Mouse (Mus musculus) MEL (cell line): ENCODE data around the gene Gm37240. TPM values are rescaled to one million over a fixed set of nuclear protein-coding genes. Genes with fewer than 3 reads are reported as not detected.

Experiments
- DNase-seq: peaks from one replicate; pipeline ENCODE4 v3.0.0; 2011; ENCODE audit warnings: low read depth, low spot score
- H3K27ac ChIP-seq: 2 replicates; pipeline ENCODE4 v1.5.1; 2012; ENCODE audit warnings: low read depth, mild to moderate bottlenecking, control low read depth, low read length, moderate library complexity; ENCODE audit not compliant: control insufficient read depth
- H3K27me3 ChIP-seq, 2 experiments: fragments of 150-350 bp in 1 of 2; sonication (generic) in 1 of 2; 2 replicates each; pipeline ENCODE4 v1.6.1; 2012; ENCODE audit warnings: low read length in 2 of 2, mild to moderate bottlenecking in 2 of 2, improper control_type of control experiment in 1 of 2, moderate library complexity in 1 of 2; ENCODE audit not compliant: insufficient read depth in 2 of 2, control insufficient read depth in 1 of 2
- H3K36me3 ChIP-seq, 2 experiments: 2 replicates each; pipeline ENCODE4 v1.6.1; 2012 to 2014; ENCODE audit warnings: low read length in 2 of 2, improper control_type of control experiment in 1 of 2, inconsistent platforms in 1 of 2, mild to moderate bottlenecking in 1 of 2; ENCODE audit not compliant: insufficient read depth in 2 of 2, control insufficient read depth in 1 of 2
- H3K4me1 ChIP-seq, 2 experiments: fragments of 150-350 bp in 1 of 2; sonication (generic) in 1 of 2; 2 replicates each; pipeline ENCODE4 v1.6.1; 2012; ENCODE audit warnings: low read length in 2 of 2, improper control_type of control experiment in 1 of 2, mild to moderate bottlenecking in 1 of 2; ENCODE audit not compliant: insufficient read depth in 2 of 2, control insufficient read depth in 1 of 2
- H3K4me3 ChIP-seq, 2 experiments: fragments of 150-350 bp in 1 of 2; sonication (generic) in 1 of 2; 2 replicates each; pipeline ENCODE4 v1.5.1; 2012; ENCODE audit warnings: low read depth in 2 of 2, low read length in 2 of 2, mild to moderate bottlenecking in 2 of 2, moderate library complexity in 2 of 2, control low read depth in 1 of 2, improper control_type of control experiment in 1 of 2; ENCODE audit not compliant: control insufficient read depth in 1 of 2, insufficient read depth in 1 of 2
- H3K79me2 ChIP-seq: 2 replicates; pipeline ENCODE4 v1.6.1; 2012; ENCODE audit warnings: mild to moderate bottlenecking, low read length, moderate library complexity; ENCODE audit not compliant: control insufficient read depth, poor library complexity, insufficient read depth
- H3K9ac ChIP-seq: 2 replicates; pipeline ENCODE4 v1.6.1; 2012; ENCODE audit warnings: low read depth, mild to moderate bottlenecking, control low read depth, low read length, moderate library complexity; ENCODE audit not compliant: control insufficient read depth, poor library complexity, severe bottlenecking
- H3K9me3 ChIP-seq: fragments of 150-350 bp; sonication (generic); replicated peaks from 2 replicates; pipeline ENCODE4 v1.6.1; 2012; ENCODE audit warnings: mild to moderate bottlenecking, low read length, improper control_type of control experiment, moderate library complexity; ENCODE audit not compliant: insufficient read depth
- BHLHE40 ChIP-seq: IDR thresholded peaks from 2 replicates; pipeline ENCODE4 v1.6.1; 2012; ENCODE audit warnings: low read depth, mild to moderate bottlenecking, inconsistent platforms, low read length, improper control_type of control experiment, borderline replicate concordance
- CHD2 ChIP-seq: IDR thresholded peaks from 2 replicates; pipeline ENCODE4 v1.6.1; 2011; ENCODE audit warnings: low read length, improper control_type of control experiment
- CTCF ChIP-seq, 3 experiments: IDR thresholded peaks in 2 of 3; conservative IDR thresholded peaks in 1 of 3; 2 replicates each; pipeline ENCODE4 v1.5.1; 2011 to 2012; ENCODE audit warnings: low read length in 3 of 3, low read depth in 2 of 3, mild to moderate bottlenecking in 2 of 3, improper control_type of control experiment in 1 of 3, inconsistent platforms in 1 of 3, mixed read lengths in 1 of 3, moderate library complexity in 1 of 3; ENCODE audit not compliant: control insufficient read depth in 1 of 3, insufficient read depth in 1 of 3, poor library complexity in 1 of 3, severe bottlenecking in 1 of 3
- ELF1 ChIP-seq: IDR thresholded peaks from 2 replicates; pipeline ENCODE4 v1.6.1; 2014; ENCODE audit warnings: low read depth, mild to moderate bottlenecking, inconsistent platforms, low read length, improper control_type of control experiment, moderate library complexity
- EP300 ChIP-seq, 2 experiments: IDR thresholded peaks; 2 replicates each; pipeline ENCODE4 v1.6.1; 2011; ENCODE audit warnings: improper control_type of control experiment in 2 of 2, low read length in 2 of 2, low read depth in 1 of 2, mild to moderate bottlenecking in 1 of 2
- ETS1 ChIP-seq: IDR thresholded peaks from 2 replicates; pipeline ENCODE4 v1.6.1; 2012; ENCODE audit warnings: low read depth, mild to moderate bottlenecking, inconsistent platforms, low read length, improper control_type of control experiment, moderate library complexity
- GABPA ChIP-seq: IDR thresholded peaks from 2 replicates; pipeline ENCODE4 v1.6.1; 2012; ENCODE audit warnings: low read depth, mild to moderate bottlenecking, inconsistent platforms, low read length, improper control_type of control experiment, moderate library complexity
- GATA1 ChIP-seq: IDR thresholded peaks from 2 replicates; pipeline ENCODE4 v1.6.1; 2011; ENCODE audit warnings: low read depth, low read length, improper control_type of control experiment
- HCFC1 ChIP-seq: IDR thresholded peaks from 2 replicates; pipeline ENCODE4 v1.6.1; 2012; ENCODE audit warnings: low read depth, mild to moderate bottlenecking, inconsistent platforms, low read length, improper control_type of control experiment, moderate library complexity
- JUND ChIP-seq: IDR thresholded peaks from 2 replicates; pipeline ENCODE4 v1.6.1; 2011; ENCODE audit warnings: low read depth, mild to moderate bottlenecking, improper control_type of control experiment, low read length
- MAX ChIP-seq: IDR thresholded peaks from 2 replicates; pipeline ENCODE4 v1.6.1; 2011; ENCODE audit warnings: low read length, improper control_type of control experiment
- MYC ChIP-seq: IDR thresholded peaks from 2 replicates; pipeline ENCODE4 v1.6.1; 2011; ENCODE audit warnings: low read depth, mild to moderate bottlenecking, low read length, improper control_type of control experiment, moderate library complexity
- NELFE ChIP-seq: IDR thresholded peaks from 2 replicates; pipeline ENCODE4 v1.6.1; 2011; ENCODE audit warnings: low read depth, low read length, improper control_type of control experiment
- NRF1 ChIP-seq: IDR thresholded peaks from 2 replicates; pipeline ENCODE4 v1.6.1; 2014; ENCODE audit warnings: low read depth, mild to moderate bottlenecking, inconsistent platforms, low read length, improper control_type of control experiment, moderate library complexity; ENCODE audit not compliant: poor library complexity, insufficient read depth, severe bottlenecking
- POLR2A ChIP-seq, 2 experiments: IDR thresholded peaks; 2 replicates each; pipeline ENCODE4 v1.6.1; 2011 to 2012; ENCODE audit warnings: low read length in 2 of 2, mild to moderate bottlenecking in 2 of 2, control low read depth in 1 of 2, improper control_type of control experiment in 1 of 2, low read depth in 1 of 2, moderate library complexity in 1 of 2; ENCODE audit not compliant: control insufficient read depth in 1 of 2, insufficient read depth in 1 of 2, poor library complexity in 1 of 2
- POLR2AphosphoS2 ChIP-seq: IDR thresholded peaks from 2 replicates; pipeline ENCODE4 v1.6.1; 2011; ENCODE audit warnings: low read length, improper control_type of control experiment
- RAD21 ChIP-seq: IDR thresholded peaks from 2 replicates; pipeline ENCODE4 v1.6.1; 2011; ENCODE audit warnings: mild to moderate bottlenecking, low read depth, low read length, improper control_type of control experiment
- RCOR1 ChIP-seq: IDR thresholded peaks from 2 replicates; pipeline ENCODE4 v1.6.1; 2012; ENCODE audit warnings: low read depth, mild to moderate bottlenecking, inconsistent platforms, low read length, improper control_type of control experiment
- SMC3 ChIP-seq: IDR thresholded peaks from 2 replicates; pipeline ENCODE4 v1.6.1; 2011; ENCODE audit warnings: low read depth, low read length, improper control_type of control experiment
- TAL1 ChIP-seq: IDR thresholded peaks from 2 replicates; pipeline ENCODE4 v1.6.1; 2012; ENCODE audit warnings: mild to moderate bottlenecking, inconsistent platforms, low read length, moderate library complexity, mixed read lengths
- TBP ChIP-seq: IDR thresholded peaks from 2 replicates; pipeline ENCODE4 v1.8.0; 2011; ENCODE audit warnings: low read depth, low read length, improper control_type of control experiment
- TCF12 ChIP-seq: IDR thresholded peaks from 2 replicates; pipeline ENCODE4 v1.6.1; 2014; ENCODE audit warnings: low read depth, mild to moderate bottlenecking, inconsistent platforms, low read length, improper control_type of control experiment, moderate library complexity
- USF2 ChIP-seq, 2 experiments: IDR thresholded peaks; 2 replicates each; pipeline ENCODE4 v1.6.1; 2011 to 2012; ENCODE audit warnings: improper control_type of control experiment in 2 of 2, low read length in 2 of 2, borderline replicate concordance in 1 of 2, inconsistent platforms in 1 of 2, low read depth in 1 of 2, mild to moderate bottlenecking in 1 of 2; ENCODE audit not compliant: insufficient read depth in 1 of 2
- ZC3H11A ChIP-seq: IDR thresholded peaks from 2 replicates; pipeline ENCODE4 v1.6.1; 2012; ENCODE audit warnings: low read depth, mild to moderate bottlenecking, inconsistent platforms, low read length, improper control_type of control experiment
- ZNF384 ChIP-seq: IDR thresholded peaks from 2 replicates; pipeline ENCODE4 v1.6.1; 2012; ENCODE audit warnings: low read depth, mild to moderate bottlenecking, inconsistent platforms, low read length, improper control_type of control experiment
- polyA plus RNA-seq, 2 experiments: library from polyadenylated mRNA; stranded (reverse) in 1 of 2; unstranded in 1 of 2; fragments of >175 nt in 1 of 2; fragments of >200 nt in 1 of 2; gene quantifications; 2 replicates each; pipeline versions ENCODE4 v1.2.1 to v1.2.4; 2012; ENCODE audit warnings: low replicate concordance in 2 of 2, low read depth in 1 of 2; ENCODE audit not compliant: insufficient read length in 2 of 2, insufficient read depth in 1 of 2, missing spikeins in 1 of 2
- total RNA-seq: library from RNA; depleted of rRNA; stranded (reverse); fragments of 300-350 nt; gene quantifications from 2 replicates; pipeline ENCODE4 v1.2.3, GENCODE M21; 2012

Gm37240 gene
- total and polyA plus RNA-seq, 3 experiments = 0.04 TPM; not detected in 2

- no peaks in the 10 kb centered on the region for H3K79me2 ChIP-seq
- TF ChIP-seq ELF1 = no peak
- TF ChIP-seq NELFE = no peak
- TF ChIP-seq TCF12 = no peak
- TF ChIP-seq USF2 (IDR thresholded peaks at IDR 0.05; ENCODE audit: borderline replicate concordance in 1 of 2, insufficient read depth in 1 of 2, low read depth in 1 of 2, low read length in 2 of 2) = no peak
- TF ChIP-seq MAX = no peak
- no peak for TF ChIP-seq NRF1
- TF ChIP-seq, all 39 proteins: peak for 0
- Histone ChIP-seq H3K9me3 (no peaks in the 10 kb centered on the region), H3K27ac (no peak overlapping the region), H3K4me1 (peaks cover 0 to 23% of the 10 kb centered on the region in 2 experiments; a peak in 2 of 4 replicates), H3K9ac (no peak overlapping the region), H3K4me3 (no peak overlapping the region), H3K36me3 (peaks cover 0 to 13% of the 10 kb centered on the region in 2 experiments; a peak in 2 of 4 replicates), H3K27me3 (no peaks in the 10 kb centered on the region)
- no peak for DNase-seq
Observed at GRCm38 (mm10) chr3:84615856-84616225, 1271.5 kb downstream of the Gm37240 start.

DNA sequence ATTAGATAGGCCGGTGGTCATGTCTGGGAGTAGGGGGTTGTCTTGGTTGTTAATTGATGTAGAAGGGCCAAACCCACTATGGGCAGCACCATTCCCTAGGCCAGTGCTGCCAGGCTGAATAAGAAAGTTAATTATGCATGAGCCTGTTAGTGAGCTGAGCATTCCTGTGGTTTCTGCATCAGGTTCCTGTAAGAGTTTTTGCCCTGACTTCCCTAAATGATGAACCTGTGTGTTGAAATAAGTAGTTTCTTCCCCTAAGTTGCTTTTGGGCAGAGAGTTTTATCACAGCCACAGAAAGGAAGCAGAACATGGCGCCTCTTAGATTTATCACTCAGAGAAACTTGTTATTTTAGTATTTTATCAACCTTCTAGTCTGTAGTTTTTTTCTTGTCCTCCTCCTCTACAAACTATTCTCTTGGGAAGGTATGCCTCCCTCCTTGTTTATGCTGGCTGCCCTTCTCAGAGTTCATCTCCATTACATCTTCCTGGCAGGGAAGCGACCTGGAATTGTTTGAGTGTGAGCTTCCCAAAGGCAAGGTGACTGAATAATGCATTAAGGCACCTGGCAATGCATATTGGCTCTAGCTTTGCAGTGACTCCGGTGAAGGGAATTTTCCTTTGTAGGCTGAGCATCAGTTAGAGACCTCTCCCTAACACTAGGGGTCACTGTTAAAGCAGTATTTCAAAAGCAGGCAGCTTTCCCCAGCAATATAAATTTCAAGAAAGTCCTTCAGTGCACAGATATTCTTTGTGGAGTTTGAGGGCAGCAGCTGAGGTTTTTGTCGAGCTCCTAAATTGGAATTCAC is 1272.1 kb downstream of the Gm37240 start:
- peak; percentile 80 for DNase-seq
- H3K27me3 ChIP-seq = no peaks in the 10 kb centered on the region
- no peak overlapping the region for H3K9ac ChIP-seq
- no peak overlapping the region for H3K4me3 ChIP-seq
- H3K4me1 ChIP-seq = peaks cover 0 to 23% of the 10 kb centered on the region in 2 experiments; a peak in 2 of 4 replicates
- TF ChIP-seq CHD2 (no peak), POLR2A (IDR thresholded peaks at IDR 0.05; ENCODE audit: control insufficient read depth in 1 of 2, insufficient read depth in 1 of 2, low read depth in 1 of 2, low read length in 2 of 2, poor library complexity in 1 of 2) (no peak), GABPA (no peak), CTCF (IDR thresholded peaks at IDR 0.05 in 2 of 3, conservative IDR thresholded peaks at IDR 0.05 in 1 of 3; ENCODE audit: control insufficient read depth in 1 of 3, insufficient read depth in 1 of 3, low read depth in 2 of 3, low read length in 3 of 3, poor library complexity in 1 of 3, severe bottlenecking in 1 of 3) (peak; percentile 16 to 73 (median 68); a peak in 4 of 6 replicates), GATA1 (peak; percentile 79), HCFC1 (no peak), RCOR1 (peak; percentile 71; the same call in 1 of the 2 replicates), TAL1 (peak; percentile 13; the same call in 1 of the 2 replicates), JUND (no peak), BHLHE40 (peak; percentile 10; the same call in 1 of the 2 replicates), ZNF384 (peak; percentile 54; the same call in 1 of the 2 replicates), TCF12 (peak; percentile 18; the same call in 1 of the 2 replicates), MYC (no peak), ZC3H11A (peak; percentile 72), RAD21 (peak; percentile 81), TBP (no peak), SMC3 (peak; percentile 65), USF2 (IDR thresholded peaks at IDR 0.05; ENCODE audit: borderline replicate concordance in 1 of 2, insufficient read depth in 1 of 2, low read depth in 1 of 2, low read length in 2 of 2) (no peak), EP300 (IDR thresholded peaks at IDR 0.05; ENCODE audit: low read depth in 1 of 2, low read length in 2 of 2) (peak; percentile 55 to 74), ETS1 (peak; percentile 30; the same call in 1 of the 2 replicates), POLR2AphosphoS2 (no peak)
- no peaks in the 10 kb centered on the region for H3K79me2 ChIP-seq
- H3K27ac ChIP-seq = peak overlapping the region; percentile 42; the same call in 1 of the 2 replicates
- peaks cover 0 to 13% of the 10 kb centered on the region in 2 experiments; a peak in 2 of 4 replicates for H3K36me3 ChIP-seq
- no peaks in the 10 kb centered on the region for H3K9me3 ChIP-seq
